In genomic region chr7:4145552-4146190, GRCm38 (mm10) we compare ENCODE assay signal across 9 mouse cellular contexts. TPM values are rescaled to one million over a fixed set of nuclear protein-coding genes. Genes with fewer than 3 reads are reported as not detected.
DNase-seq lines count a peak whose midpoint lies in the region; ATAC-seq and TF ChIP-seq lines count a peak whose summit lies in the region.
"Had no signal": no experiment of that assay in that cellular context is flagged by ENCODE, and none has a peak within 500 bp of the region (broad histone marks: within the 10 kb centered on the region; RNA-seq: fewer than 3 reads in every experiment).

No protein-coding gene starts in this region.

- H3K27me3 ChIP-seq in limb, embryonic 11.5 days (ENCODE audit: control insufficient read depth, insufficient read depth, low read length): peaks cover under 1% of the 10 kb centered on the region
- H3K27me3 ChIP-seq in limb, embryonic 10.5 days (ENCODE audit: low read depth, poor library complexity, severe bottlenecking): peaks cover 9% of the 10 kb centered on the region
- no peaks in the 10 kb centered on the region for H3K27me3 ChIP-seq in testis, adult 2 months (ENCODE audit: control insufficient read depth, insufficient read depth, low read length)

- H3K9me3 ChIP-seq in limb, embryonic 11.5 days (ENCODE audit: control insufficient read depth, low read length): no peaks in the 10 kb centered on the region
- H3K9me3 ChIP-seq in limb, embryonic 10.5 days (replicated peaks): no peaks in the 10 kb centered on the region
- H3K9me3 ChIP-seq: heart, embryonic 13.5 days had no signal

- H3K9ac ChIP-seq in limb, embryonic 11.5 days (ENCODE audit: low read length): no peak overlapping the region
- H3K9ac ChIP-seq: heart, embryonic 13.5 days had no signal

- peak; percentile 82 for TF ChIP-seq CTCF in lung, adult 2 months (IDR thresholded peaks at IDR 0.05; ENCODE audit: insufficient read depth, low read length)
- peak; percentile 66; the same call in 1 of the 2 replicates for TF ChIP-seq CTCF in testis, adult 2 months (IDR thresholded peaks at IDR 0.05; ENCODE audit: control insufficient read depth, insufficient read depth, insufficient replicate concordance, low read depth, low read length)

- H3K4me1 ChIP-seq in limb, embryonic 11.5 days (ENCODE audit: control insufficient read depth, insufficient read depth, low read length): peaks cover 7% of the 10 kb centered on the region; the same call in 1 of the 2 replicates
- H3K4me1 ChIP-seq in limb, embryonic 10.5 days: peaks cover 23% of the 10 kb centered on the region
- peaks cover 6% of the 10 kb centered on the region for H3K4me1 ChIP-seq in lung, adult 2 months (ENCODE audit: control insufficient read depth, insufficient read depth, low read length)
- H3K4me1 ChIP-seq in testis, adult 2 months (ENCODE audit: control insufficient read depth, insufficient read depth, low read length): peaks cover 24% of the 10 kb centered on the region

- peak; percentile 76 for DNase-seq in CD4-positive, CD25-positive, alpha-beta regulatory T cell, adult 2 months (ENCODE audit: low read depth, low spot score)
- peak; percentile 63 for DNase-seq in limb, embryonic 11.5 days (ENCODE audit: low spot score)
- DNase-seq in limb, embryonic 10.5 days (ENCODE audit: low spot score): no peak
- peak; percentile 84 for DNase-seq in adrenal gland, postnatal 14 days
- DNase-seq in heart, adult 8-10 months (ENCODE audit: low spot score): peak; percentile 57
- peak; percentile 42 for DNase-seq in lung, adult 2 months

- H3K27ac ChIP-seq in limb, embryonic 11.5 days (replicated peaks; ENCODE audit: low read depth, low read length): no peak overlapping the region
- H3K27ac ChIP-seq in limb, embryonic 10.5 days: no peak overlapping the region
- H3K27ac ChIP-seq in testis, adult 2 months (ENCODE audit: control insufficient read depth, insufficient read depth, low read depth, low read length): no peak overlapping the region
- H3K27ac ChIP-seq: heart, embryonic 13.5 days had no signal

- peaks cover 51% of the 10 kb centered on the region for H3K36me3 ChIP-seq in limb, embryonic 11.5 days (ENCODE audit: control insufficient read depth, insufficient read depth, low read length)
- H3K36me3 ChIP-seq in limb, embryonic 10.5 days: peaks cover 81% of the 10 kb centered on the region
- H3K36me3 ChIP-seq in testis, adult 2 months (ENCODE audit: control insufficient read depth, insufficient read depth, low read length): no peaks in the 10 kb centered on the region; the same call in none of the 2 replicates

- TF ChIP-seq POLR2A in lung, adult 2 months (IDR thresholded peaks at IDR 0.05; ENCODE audit: borderline replicate concordance, extremely low read depth, low read depth, low read length): no peak
- TF ChIP-seq POLR2A in testis, adult 2 months (IDR thresholded peaks at IDR 0.05; ENCODE audit: control insufficient read depth, low read depth, low read length): no peak

- no peak for ATAC-seq in CD4-positive, CD25-positive, alpha-beta regulatory T cell, adult 4 months
- ATAC-seq in limb, embryonic 11.5 days (ENCODE audit: insufficient number of reproducible peaks, low FRiP score, low TSS enrichment, low read depth): no peak

- H3K4me3 ChIP-seq in limb, embryonic 11.5 days (ENCODE audit: low read depth, low read length): no peak overlapping the region
- no peak overlapping the region for H3K4me3 ChIP-seq in limb, embryonic 10.5 days
- H3K4me3 ChIP-seq in lung, adult 2 months (replicated peaks; ENCODE audit: extremely low read depth, low read depth, low read length): no peak overlapping the region
- H3K4me3 ChIP-seq in testis, adult 2 months (ENCODE audit: control insufficient read depth, low read depth, low read length): peak overlapping the region; percentile 35
- H3K4me3 ChIP-seq: heart, embryonic 13.5 days had no signal

- H3K4me2 ChIP-seq in limb, embryonic 11.5 days (ENCODE audit: low read depth, severe bottlenecking): no peak overlapping the region
- H3K4me2 ChIP-seq: heart, embryonic 13.5 days had no signal

- 76% methylated on average over 6 of the region's 6 CpGs for whole genome bisulfite sequencing in limb, embryonic 11.5 days
- 68% methylated on average over 6 of the region's 6 CpGs for whole genome bisulfite sequencing in limb, embryonic 10.5 days
- 48% methylated on average over 6 of the region's 6 CpGs for WGBS in lung, adult 2 months

RNA-seq across cellular contexts. Expression of gene Leng9, which starts 4.5 kb away (rescaled TPM):
- polyA plus RNA-seq in CD4-positive, CD25-positive, alpha-beta regulatory T cell, adult 4 months (2017; shearing (Covaris generic)): 10 to 100 TPM in 1 of 2 experiments, 1 to 10 TPM in 1; 7.5 to 12.3 TPM
- polyA plus RNA-seq in limb, embryonic 11.5 days (2014; fragmentation: Nextera tagmentation; extraction: Ambion mirVana): 1.0 and 1.2 TPM in 2 replicates
- 1.2 and 2.0 TPM in 2 replicates for polyA plus RNA-seq in limb, embryonic 10.5 days (2016; fragmentation: Nextera tagmentation; extraction: Ambion mirVana)
- total RNA-seq in adrenal gland, postnatal 14 days (2021): 8.7 and 11.8 TPM in 2 replicates
- 1 to 10 TPM; 2.8 to 3.7 (median 3.6) TPM for total RNA-seq in heart, adult 8-10 months (2022)
- polyA plus RNA-seq in lung, adult 2 months (2012; rRNA removed): 8.6 and 10.2 TPM in 2 replicates
- polyA plus RNA-seq in testis, adult 2 months (2012; rRNA removed): 5.1 and 5.7 TPM in 2 replicates

RNA-seq across cellular contexts. Expression of gene Leng8, which starts 8.8 kb away (rescaled TPM):
- 10 to 100 TPM; 23.4 to 27.4 TPM for polyA plus RNA-seq in CD4-positive, CD25-positive, alpha-beta regulatory T cell, adult 4 months (2017; shearing (Covaris generic))
- polyA plus RNA-seq in limb, embryonic 11.5 days (2014; fragmentation: Nextera tagmentation; extraction: Ambion mirVana): 47.6 and 49.7 TPM in 2 replicates
- 61.7 and 75.9 TPM in 2 replicates for polyA plus RNA-seq in limb, embryonic 10.5 days (2016; fragmentation: Nextera tagmentation; extraction: Ambion mirVana)
- 97.9 and 129 TPM in 2 replicates for total RNA-seq in adrenal gland, postnatal 14 days (2021)
- 10 to 100 TPM; 27.1 to 49.5 (median 38.6) TPM for total RNA-seq in heart, adult 8-10 months (2022)
- polyA plus RNA-seq in lung, adult 2 months (2012; rRNA removed): 648 and 958 TPM in 2 replicates
- 469 and 559 TPM in 2 replicates for polyA plus RNA-seq in testis, adult 2 months (2012; rRNA removed)

RNA-seq across cellular contexts. Expression of gene Cdc42ep5, which starts 19.0 kb away (rescaled TPM):
- not detected for polyA plus RNA-seq in CD4-positive, CD25-positive, alpha-beta regulatory T cell, adult 4 months (2017; shearing (Covaris generic))
- polyA plus RNA-seq in limb, embryonic 11.5 days (2014; fragmentation: Nextera tagmentation; extraction: Ambion mirVana): 29.4 and 35.1 TPM in 2 replicates
- 23.5 and 32.3 TPM in 2 replicates for polyA plus RNA-seq in limb, embryonic 10.5 days (2016; fragmentation: Nextera tagmentation; extraction: Ambion mirVana)
- 27.8 and 29.7 TPM in 2 replicates for total RNA-seq in adrenal gland, postnatal 14 days (2021)
- total RNA-seq in heart, adult 8-10 months (2022): 1 to 10 TPM; 3.8 to 7.5 (median 4.6) TPM
- polyA plus RNA-seq in lung, adult 2 months (2012; rRNA removed): 46.9 and 51.8 TPM in 2 replicates
- polyA plus RNA-seq in testis, adult 2 months (2012; rRNA removed): 17.9 and 19.2 TPM in 2 replicates

RNA-seq across cellular contexts. Expression of gene Ttyh1, which starts 26.5 kb away (rescaled TPM):
- under 1 TPM; 0.60 to 0.69 TPM for polyA plus RNA-seq in CD4-positive, CD25-positive, alpha-beta regulatory T cell, adult 4 months (2017; shearing (Covaris generic))
- 1.4 and 1.5 TPM in 2 replicates for polyA plus RNA-seq in limb, embryonic 11.5 days (2014; fragmentation: Nextera tagmentation; extraction: Ambion mirVana)
- polyA plus RNA-seq in limb, embryonic 10.5 days (2016; fragmentation: Nextera tagmentation; extraction: Ambion mirVana): 0.79 and 1.2 TPM in 2 replicates
- total RNA-seq in adrenal gland, postnatal 14 days (2021): 5.2 and 5.6 TPM in 2 replicates
- 1 to 10 TPM in 2 of 4 experiments, under 1 TPM in 2; 0.79 to 1.7 (median 0.95) TPM for total RNA-seq in heart, adult 8-10 months (2022)
- polyA plus RNA-seq in lung, adult 2 months (2012; rRNA removed): 2.6 and 3.0 TPM in 2 replicates
- polyA plus RNA-seq in testis, adult 2 months (2012; rRNA removed): 59.3 and 70.0 TPM in 2 replicates

Comparison
In these comparisons a context has a peak if more than half of its experiments do, and no peak if none do; other contexts are left out.
1. RNA of gene Cdc42ep5, which starts 19.0 kb away (polyA plus RNA-seq): 46.9 to 51.8 TPM in lung, adult 2 months, 29.4 to 35.1 TPM in limb, embryonic 11.5 days, 23.5 to 32.3 TPM in limb, embryonic 10.5 days and 17.9 to 19.2 TPM in testis, adult 2 months; not detected in CD4-positive, CD25-positive, alpha-beta regulatory T cell, adult 4 months; every median in the first group is over 10 times any median in the second.